Mouse (Mus musculus) cerebellum, adult 2 months (tissue): ENCODE measurements at regions not wholly inside any gene's neighbourhood (a gene's known extent, or its start where the extent isn't known, plus 50 kb on each side); places are given as distances from the start of the nearest gene placed in this dataset.

Experiments used
- CTCF ChIP-seq: fragments of 200-500 bp; IDR thresholded peaks from 2 replicates; pipeline ENCODE4 v1.5.1; 2011; ENCODE audit warnings: low read depth, mild to moderate bottlenecking, control low read depth, low read length, moderate library complexity, borderline replicate concordance; ENCODE audit not compliant: insufficient read depth
- POLR2A ChIP-seq: fragments of 200-500 bp; IDR thresholded peaks from 2 replicates; pipeline ENCODE4 v1.6.1; 2011; ENCODE audit warnings: low read length, control low read depth, borderline replicate concordance; ENCODE audit not compliant: insufficient read depth

GRCm38 (mm10) chr6:12827745-12828144 is 78.5 kb upstream of the Thsd7a start:
- TF ChIP-seq CTCF, result no peak
- TF ChIP-seq POLR2A, result no peak
